Mouse (Mus musculus): ENCODE results near the gene AB124611.

GRCm38 (mm10) chr9:21537009-21537408 is 11.0 kb downstream of the AB124611 start:
- TF ChIP-seq CTCF (IDR thresholded peaks at IDR 0.05; ENCODE audit: extremely low read depth, insufficient read depth, insufficient read length, insufficient replicate concordance) (no peak), POLR2A (IDR thresholded peaks at IDR 0.05; ENCODE audit: low read depth, low read length) (no peak)
